Mouse (Mus musculus) splenic B cell, adult 2 months (primary cell): ENCODE results near the gene Klf11.
A peak's percentile ranks its signal among the peaks of the same experiment; 100 is the strongest.
"Not testable (repeated sequence)": the region's sequence is repeated elsewhere in the genome, so short reads cannot be mapped to it uniquely, and the experiment has no call there.

ENCODE experiments used
- DNase-seq: peaks from one replicate; pipeline ENCODE4 v3.0.0-alpha.2; 2011; ENCODE audit warnings: low read depth, low spot score
- H3K27me3 ChIP-seq: 2 replicates; pipeline ENCODE4 v1.6.1; 2012; ENCODE audit warnings: mild to moderate bottlenecking, low read length, moderate library complexity, mixed read lengths; ENCODE audit not compliant: control insufficient read depth, poor library complexity, insufficient read depth, severe bottlenecking
- H3K36me3 ChIP-seq: 2 replicates; pipeline ENCODE4 v1.6.1; 2012; ENCODE audit warnings: mild to moderate bottlenecking, low read length, moderate library complexity, mixed read lengths; ENCODE audit not compliant: control insufficient read depth, poor library complexity, insufficient read depth, severe bottlenecking

Klf11 gene

DNA sequence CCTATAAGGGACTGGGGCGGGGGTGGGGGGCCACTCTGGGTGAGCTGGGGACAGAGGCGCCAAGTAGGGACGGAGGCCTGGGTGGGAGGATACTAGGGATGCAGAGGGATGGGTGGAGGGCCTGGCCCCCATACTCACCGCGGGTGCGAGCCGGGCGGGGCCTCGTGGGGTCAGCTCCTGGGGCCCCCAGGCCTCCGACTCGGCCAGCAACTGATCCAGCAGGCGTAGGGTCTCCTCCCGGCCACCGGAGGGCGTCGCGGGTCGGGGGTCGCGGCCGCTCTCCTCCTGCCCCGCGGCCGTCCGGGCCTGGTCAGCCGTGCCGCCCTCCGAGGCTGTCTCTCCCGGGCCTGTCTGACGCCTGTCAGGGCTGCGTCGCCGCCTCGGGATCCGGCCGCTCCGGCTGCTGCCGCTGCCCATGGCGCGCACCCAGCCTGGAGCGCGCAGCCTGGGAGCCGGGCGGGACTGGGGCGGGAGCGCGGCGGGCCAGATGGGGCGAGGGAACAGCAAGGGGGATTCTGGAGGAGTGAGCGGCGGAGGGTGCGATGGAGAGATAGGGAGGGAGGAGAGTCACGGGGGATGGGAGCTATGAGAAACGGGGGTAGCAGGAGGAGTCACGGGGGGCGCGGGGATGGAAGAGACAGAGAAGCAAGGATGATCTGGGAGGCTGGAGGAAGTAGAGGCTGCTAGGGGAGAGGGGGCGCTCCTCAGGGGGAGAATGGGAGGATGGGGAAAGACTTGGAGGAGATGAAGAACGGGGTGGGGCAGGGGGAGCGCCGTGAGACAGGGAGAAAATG lies 29.6 kb downstream of the Klf11 start:
- H3K36me3 ChIP-seq = no peaks in the 10 kb centered on the region
- DNase-seq = no peak
- H3K27me3 ChIP-seq = no peaks in the 10 kb centered on the region

DNA sequence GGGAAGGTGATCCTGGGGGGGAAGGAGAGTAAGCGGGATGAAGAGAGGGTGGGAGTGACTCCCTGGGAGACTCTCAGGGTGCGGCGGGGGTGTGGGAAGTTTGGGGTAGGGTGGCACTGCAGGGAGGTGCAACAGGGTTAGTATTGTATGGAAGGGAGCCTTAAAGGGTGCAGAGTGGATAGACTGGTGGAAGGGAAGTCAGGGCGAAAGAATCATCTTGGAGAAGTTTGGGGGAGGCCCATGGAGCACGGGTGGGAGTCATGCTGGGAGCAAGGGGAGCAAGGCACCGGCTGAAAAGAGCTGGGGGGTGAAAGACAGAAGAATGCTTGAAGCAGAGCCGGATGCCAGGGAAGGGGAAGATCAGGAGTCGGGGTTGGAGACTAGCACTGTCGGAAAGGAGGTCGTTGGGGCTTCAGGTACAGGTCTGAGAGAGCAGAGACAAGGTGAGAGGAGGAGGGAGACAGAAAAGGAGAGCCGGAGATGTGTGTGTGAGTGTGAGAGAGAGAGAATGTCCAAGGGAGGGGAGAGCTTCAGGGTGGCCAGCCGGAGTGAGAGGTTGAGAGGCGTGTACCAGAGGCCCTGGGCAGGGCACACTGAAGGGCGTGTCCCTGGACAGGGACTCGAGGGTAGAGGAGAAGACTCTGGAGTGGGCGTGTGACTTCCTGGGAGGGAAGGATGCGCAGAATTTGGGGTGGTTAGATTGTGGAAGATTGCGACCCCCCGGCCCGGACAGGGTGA lies 30.4 kb downstream of the Klf11 start, which contains the start of gene Cys1:
TSS of gene Cys1 (minus strand) at position 528 of the 738 bp plus-strand sequence.
- Histone ChIP-seq H3K36me3 (no peaks in the 10 kb centered on the region), H3K27me3 (no peaks in the 10 kb centered on the region)
- DNase-seq = no peak

DNA sequence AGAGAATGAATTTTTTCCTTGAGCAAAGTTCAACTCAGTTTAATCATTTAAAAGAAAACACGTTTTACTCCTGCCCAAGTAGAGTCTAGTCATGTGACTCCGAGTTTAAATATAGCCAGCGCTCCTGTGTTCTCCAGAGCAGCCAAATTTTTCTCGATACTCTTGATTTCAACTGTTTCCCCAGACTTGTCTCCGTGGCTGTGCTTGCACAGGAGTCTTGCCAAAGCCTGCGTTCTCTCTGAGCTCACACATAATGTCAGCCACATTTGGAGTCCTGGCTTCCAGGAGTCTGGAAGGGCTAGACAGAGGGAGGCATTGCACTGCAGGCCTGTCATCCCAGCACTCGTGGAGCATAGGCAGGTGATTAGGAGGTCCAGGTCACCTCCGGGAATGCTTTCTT lies 31.5 kb downstream of the Klf11 start:
- no peak for DNase-seq
- Histone ChIP-seq H3K27me3 (no peaks in the 10 kb centered on the region), H3K36me3 (no peaks in the 10 kb centered on the region)

DNA sequence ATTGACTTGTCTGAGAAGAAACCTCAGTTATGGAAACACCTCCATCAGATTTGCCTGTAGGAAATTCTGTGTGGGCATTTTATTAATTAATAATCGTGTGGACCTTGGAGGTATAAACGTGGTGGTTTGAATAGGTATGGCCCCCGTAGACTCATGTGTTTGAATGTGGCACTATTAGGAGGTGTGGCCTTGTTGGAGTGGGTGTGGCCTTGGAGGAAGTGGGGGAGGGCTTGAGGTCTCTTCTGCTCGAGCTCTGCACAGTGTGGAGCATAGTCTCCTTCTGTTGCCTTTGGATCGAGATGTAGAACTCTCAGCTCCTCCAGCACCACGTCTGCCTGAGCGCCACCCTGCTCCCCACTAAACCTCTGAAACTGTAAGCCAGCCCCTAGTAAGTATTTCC lies 32.4 kb downstream of the Klf11 start:
- no peak for DNase-seq
- H3K36me3 ChIP-seq = no peaks in the 10 kb centered on the region
- H3K27me3 ChIP-seq = no peaks in the 10 kb centered on the region

DNA sequence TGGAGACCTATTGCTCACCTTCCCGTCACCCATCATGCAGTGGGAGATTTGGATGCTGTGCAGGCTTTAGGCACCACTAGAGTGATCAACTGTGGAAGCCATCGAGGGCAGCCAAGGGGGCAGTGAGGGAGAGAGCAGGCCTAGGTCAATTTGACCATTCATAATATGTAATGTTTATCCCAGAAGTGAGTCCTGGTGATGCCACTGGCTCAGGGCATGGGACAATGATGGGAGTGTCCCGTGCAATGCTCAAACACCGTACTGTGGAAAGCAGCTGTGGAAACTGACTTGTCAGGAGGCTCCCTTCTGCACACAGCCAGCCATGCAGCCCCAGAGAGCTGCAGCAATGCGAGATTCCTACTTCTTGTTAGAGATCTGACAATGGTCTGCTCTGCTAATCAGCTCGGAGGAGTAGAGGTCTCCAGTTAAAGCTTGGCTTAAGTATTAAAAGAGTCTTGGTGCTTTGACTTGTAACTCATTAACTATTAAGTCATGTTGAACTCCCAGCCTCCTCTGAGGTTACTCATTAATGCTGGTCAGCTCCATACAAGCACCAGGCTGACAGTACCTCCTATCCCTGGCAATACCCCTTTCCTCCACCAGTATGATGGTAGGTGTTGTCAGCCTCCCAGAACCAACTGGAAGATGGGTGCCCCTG lies 35.1 kb downstream of the Klf11 start:
- Histone ChIP-seq H3K36me3 (no peaks in the 10 kb centered on the region), H3K27me3 (no peaks in the 10 kb centered on the region)
- no peak for DNase-seq

DNA sequence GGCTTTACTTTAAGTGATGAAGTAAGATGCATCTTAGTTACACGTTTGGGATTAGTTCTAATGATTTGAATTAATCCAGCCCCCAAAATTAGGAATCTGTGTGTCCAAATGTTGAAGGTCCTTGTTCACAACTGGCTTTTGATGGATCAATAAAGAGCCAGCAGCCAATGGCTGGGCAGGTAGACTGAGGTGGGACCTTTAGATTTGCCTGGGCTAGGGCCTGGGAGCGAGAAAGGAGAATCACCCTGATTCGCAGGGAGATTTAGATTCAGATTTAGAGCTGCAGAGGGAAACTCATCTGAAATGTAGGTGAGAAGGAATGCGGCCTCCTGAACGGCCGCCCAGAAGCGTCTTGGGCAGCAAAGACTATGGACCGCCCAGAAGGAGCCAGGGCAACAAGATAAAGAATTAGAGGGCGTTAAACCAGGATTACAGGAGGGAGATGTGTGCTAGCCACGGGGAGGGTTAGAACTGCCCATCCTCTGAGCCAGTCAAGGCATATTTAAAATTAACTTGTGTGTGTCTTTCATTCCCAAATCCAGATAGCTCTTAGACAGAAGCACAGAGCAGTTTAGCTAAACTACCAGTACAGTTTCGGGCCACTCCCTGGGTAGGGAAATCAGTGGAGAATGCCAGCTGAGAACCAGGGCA lies 35.7 kb downstream of the Klf11 start:
- Histone ChIP-seq H3K36me3 (no peaks in the 10 kb centered on the region), H3K27me3 (no peaks in the 10 kb centered on the region)
- no peak for DNase-seq

DNA sequence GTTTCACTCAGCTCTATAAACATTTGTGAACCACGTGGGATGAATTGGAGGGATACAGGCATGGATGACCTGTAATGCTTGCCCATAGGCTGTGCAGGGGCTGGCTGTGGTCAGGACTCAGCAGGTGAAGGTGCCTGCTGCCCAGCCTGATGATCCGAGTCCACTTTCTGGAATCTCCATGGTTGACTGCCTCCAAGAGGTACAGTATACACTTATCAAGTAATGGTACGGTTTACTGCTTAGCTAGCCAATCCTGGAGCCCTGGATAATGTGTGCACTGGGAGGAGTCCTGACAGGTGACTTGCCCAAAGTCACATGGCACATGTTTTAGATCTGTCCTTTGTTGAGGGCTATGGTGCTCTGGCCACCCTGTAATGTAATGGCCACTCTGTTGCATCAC lies 39.3 kb downstream of the Klf11 start:
- DNase-seq = no peak
- no peaks in the 10 kb centered on the region for H3K36me3 ChIP-seq
- no peaks in the 10 kb centered on the region for H3K27me3 ChIP-seq

DNA sequence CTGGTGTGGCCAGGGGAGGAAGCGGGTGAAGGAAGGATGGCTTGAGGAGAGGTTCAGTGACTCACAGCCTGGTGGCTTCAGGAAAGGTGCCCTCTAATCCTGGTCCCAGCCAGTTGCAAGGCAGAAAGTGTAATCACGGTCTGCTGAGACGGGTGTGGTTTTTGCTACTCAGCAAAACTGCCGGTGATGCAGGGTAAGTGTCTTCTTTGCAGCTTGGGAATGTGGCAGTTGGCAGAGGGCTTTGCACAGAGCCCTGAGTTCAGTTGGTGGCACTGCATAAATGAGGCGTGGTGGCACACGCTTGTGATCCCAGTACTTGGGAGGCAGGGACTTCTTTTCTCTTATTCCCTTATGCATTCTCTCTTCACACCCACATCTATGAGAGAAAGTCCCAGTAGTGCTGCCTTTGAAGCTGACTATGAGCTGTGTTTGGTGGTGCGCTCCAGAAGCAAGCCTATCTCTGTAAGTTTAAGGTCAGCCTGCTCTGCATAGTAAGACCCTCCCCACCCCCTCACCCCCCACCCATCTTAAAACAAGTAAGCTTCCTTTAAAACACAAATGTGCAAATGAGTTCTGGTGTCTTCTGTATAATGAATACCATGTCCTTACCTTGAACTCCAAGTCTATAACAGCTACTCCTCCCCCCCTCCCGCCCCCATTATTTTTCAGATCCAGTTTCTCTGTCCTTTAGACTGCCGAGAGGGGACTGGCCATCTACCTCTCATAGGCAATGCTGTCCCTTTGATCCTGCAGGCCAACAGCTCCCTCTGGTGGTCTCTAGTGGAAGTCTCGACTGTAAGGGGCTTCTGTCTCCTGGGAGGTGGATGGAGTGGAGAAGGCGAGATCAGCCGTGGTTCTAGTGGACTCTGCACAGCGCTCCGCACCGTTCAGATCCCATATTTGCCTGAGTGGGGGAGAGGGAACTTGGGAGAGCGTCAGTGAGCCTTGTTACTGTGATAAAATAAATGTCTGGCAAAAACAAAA lies 45.7 kb downstream of the Klf11 start:
- Histone ChIP-seq H3K27me3 (no peaks in the 10 kb centered on the region), H3K36me3 (no peaks in the 10 kb centered on the region)
- DNase-seq = peak; percentile 88

DNA sequence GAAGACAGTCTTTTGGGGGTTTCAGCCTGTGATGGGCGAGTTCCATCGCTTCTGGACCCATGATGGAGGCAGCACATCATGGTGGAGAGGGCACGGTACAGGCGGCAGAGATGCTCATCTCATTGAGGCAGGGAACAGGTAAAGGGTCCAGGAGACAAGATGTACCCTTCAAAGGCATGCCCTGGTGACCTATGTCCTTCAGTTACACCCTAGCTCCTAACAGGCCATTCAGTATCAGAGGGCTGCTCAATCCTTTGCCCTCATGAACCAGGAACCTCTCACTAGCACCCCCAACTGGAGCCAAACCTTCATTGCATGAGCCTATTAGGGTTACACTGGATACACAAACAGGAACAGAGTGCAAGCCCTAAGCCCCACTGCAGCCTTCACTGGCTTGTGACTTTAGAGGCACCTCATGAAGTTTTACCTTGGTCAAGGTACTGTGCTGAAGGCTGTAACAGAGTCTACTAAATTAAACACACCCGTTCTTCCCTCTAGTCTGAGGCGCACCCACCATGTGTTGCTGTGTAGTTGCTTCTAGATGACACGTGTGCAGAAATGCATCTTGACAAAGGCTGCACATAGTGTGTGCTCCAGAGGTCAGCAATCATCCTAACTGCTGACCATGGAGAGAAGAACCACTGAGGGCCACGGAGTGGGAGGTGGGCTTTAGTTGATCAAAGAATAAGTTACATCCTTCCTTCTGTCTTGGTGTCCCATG lies 46.6 kb downstream of the Klf11 start:
- no peaks in the 10 kb centered on the region for H3K27me3 ChIP-seq
- H3K36me3 ChIP-seq = no peaks in the 10 kb centered on the region
- peak; percentile 30 for DNase-seq

DNA sequence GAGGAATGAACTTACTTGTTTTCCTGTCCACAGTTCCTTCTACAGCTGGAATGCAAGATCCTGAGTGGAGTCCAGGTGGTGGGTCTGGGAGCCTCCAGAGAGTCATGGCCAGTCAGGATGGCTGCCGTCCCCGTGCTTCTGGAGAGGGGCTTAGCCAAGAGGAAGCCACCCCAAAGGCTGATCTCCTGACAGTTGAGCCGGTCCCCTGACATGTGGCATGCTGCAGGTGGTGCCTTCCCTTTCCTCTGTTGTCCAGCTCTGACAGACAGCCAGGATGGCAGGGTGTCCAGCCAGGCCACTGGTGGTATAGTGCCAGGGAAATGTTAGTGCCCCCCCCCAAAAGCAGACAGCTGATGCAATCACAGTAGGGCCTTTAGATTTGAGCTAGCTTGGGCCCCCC lies 47.4 kb downstream of the Klf11 start:
- Histone ChIP-seq H3K36me3 (no peaks in the 10 kb centered on the region), H3K27me3 (no peaks in the 10 kb centered on the region)
- DNase-seq = no peak

DNA sequence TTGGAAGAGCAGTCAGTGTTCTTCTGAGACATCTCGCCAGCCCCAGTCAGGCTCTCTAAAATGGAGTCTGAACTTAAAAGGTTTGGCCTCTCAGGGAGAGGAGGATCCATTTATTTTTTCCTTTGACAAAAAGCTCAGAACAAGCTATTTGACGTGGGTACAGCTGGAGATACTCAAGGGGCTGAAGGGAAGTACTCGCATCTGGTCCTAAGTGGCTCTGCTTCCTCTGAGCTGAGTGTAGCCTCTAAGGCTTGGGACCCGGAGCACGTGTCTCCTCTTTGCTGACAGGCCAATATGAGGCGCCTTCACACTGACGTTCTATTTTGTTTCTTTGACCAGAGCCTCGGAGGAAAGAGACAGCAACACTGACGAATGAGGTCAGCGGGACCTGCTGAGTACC lies 48.5 kb downstream of the Klf11 start:
- no peaks in the 10 kb centered on the region for H3K36me3 ChIP-seq

DNA sequence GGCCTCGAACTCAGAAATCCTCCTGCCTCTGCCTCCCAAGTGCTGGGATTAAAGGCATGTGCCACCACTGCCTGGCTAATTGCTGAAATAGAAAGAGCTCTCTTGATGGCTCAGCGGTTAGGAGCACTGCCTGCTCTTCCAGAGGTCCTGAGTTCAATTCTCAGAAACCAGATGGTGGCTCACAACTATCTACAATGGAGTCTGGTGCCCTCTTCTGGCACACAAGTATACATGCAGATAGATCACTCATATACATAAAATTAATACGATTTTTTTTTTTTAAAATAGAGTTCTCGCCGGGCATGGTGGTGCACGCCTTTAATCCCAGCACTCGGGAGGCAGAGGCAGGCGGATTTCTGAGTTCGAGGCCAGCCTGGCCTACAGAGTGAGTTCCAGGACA lies 50.5 kb downstream of the Klf11 start:
- H3K36me3 ChIP-seq = not testable (repeated sequence)
- peak; percentile 22 for DNase-seq

More for the DNA sequence above, 48.5 kb downstream of the Klf11 start:
- DNase-seq = no peak
- H3K27me3 ChIP-seq = no peaks in the 10 kb centered on the region

DNA sequence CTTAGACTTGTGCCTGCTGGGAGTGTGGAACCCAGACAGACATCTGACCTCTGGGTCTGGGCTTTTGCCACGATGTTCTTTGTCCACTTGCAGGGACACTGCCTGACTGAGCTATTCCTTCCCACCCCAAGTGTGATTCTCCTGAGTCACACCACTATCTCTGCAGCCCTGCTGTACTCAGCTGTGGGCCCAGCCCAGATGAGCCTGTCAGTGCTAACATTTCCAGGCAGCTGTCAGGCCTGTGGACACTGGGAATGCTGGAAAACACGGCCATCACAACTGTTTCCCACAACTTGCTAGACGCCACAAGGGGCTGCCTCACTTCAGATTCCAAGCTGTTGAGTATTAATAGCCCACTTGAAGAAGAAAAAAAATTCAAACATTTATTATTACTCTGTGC lies 51.9 kb downstream of the Klf11 start:
- H3K27me3 ChIP-seq = no peaks in the 10 kb centered on the region
- H3K36me3 ChIP-seq = no peaks in the 10 kb centered on the region
- no peak for DNase-seq

More for the DNA sequence above, 50.5 kb downstream of the Klf11 start:
- H3K27me3 ChIP-seq = not testable (repeated sequence)
